Mouse (Mus musculus) liver, adult (tissue): Measurements from ENCODE around the gene Gm8857.
"Not testable (repeated sequence)": the region's sequence is repeated elsewhere in the genome, so short reads cannot be mapped to it uniquely, and the experiment has no call there.

Source experiments
- GATA4 ChIP-seq: IDR thresholded peaks from 2 replicates; pipeline ENCODE4 v1.6.1; 2014; ENCODE audit warnings: mild to moderate bottlenecking, low read length; ENCODE audit not compliant: insufficient replicate concordance

Gene Gm8857

GRCm38 (mm10) chr5:10947505-10947904, at the start of gene Gm8857, which contains the start of gene Gm8871:
Gene Gm8857, plus strand, starts transcription at chr5:10947807.
Gene Gm8871, plus strand, starts transcription at chr5:10947805.
- TF ChIP-seq GATA4 = not testable (repeated sequence)
